Mouse (Mus musculus): ENCODE data around the gene Zmym4.
A peak's percentile ranks its signal among the peaks of the same experiment; 100 is the strongest.

The Zmym4 gene

GRCm38 (mm10) chr4:126942846-126943245 is 25.1 kb downstream of the Zmym4 start:
- no peak for DNase-seq

GRCm38 (mm10) chr4:126927701-126928100 is 40.2 kb downstream of the Zmym4 start:
- DNase-seq, result peak; percentile 11

GRCm38 (mm10) chr4:126889879-126890278 is 78.1 kb downstream of the Zmym4 start:
- DNase-seq, result no peak

- no peak for DNase-seq
Observed at GRCm38 (mm10) chr4:126885953-126886352, 82.0 kb downstream of the Zmym4 start.

- no peak for DNase-seq
Observed at GRCm38 (mm10) chr4:126883602-126884001, 84.3 kb downstream of the Zmym4 start.

GRCm38 (mm10) chr4:126879560-126880275 is 88.2 kb downstream of the Zmym4 start:
- DNase-seq, result no peak

GRCm38 (mm10) chr4:126872717-126873116 is 95.2 kb downstream of the Zmym4 start:
- DNase-seq, result no peak

GRCm38 (mm10) chr4:126868699-126869098 is 99.2 kb downstream of the Zmym4 start:
- DNase-seq, result no peak

GRCm38 (mm10) chr4:126861514-126862266 is 106.2 kb downstream of the Zmym4 start:
- no peak for DNase-seq

- no peak for DNase-seq
Observed at GRCm38 (mm10) chr4:126860268-126860986, 107.5 kb downstream of the Zmym4 start.

- DNase-seq, result no peak
Observed at GRCm38 (mm10) chr4:126852971-126853370, 115.0 kb downstream of the Zmym4 start.

- DNase-seq, result no peak
Observed at GRCm38 (mm10) chr4:126850778-126851080, 117.2 kb downstream of the Zmym4 start.

GRCm38 (mm10) chr4:126850019-126850777 is 117.7 kb downstream of the Zmym4 start:
- no peak for DNase-seq

GRCm38 (mm10) chr4:126846971-126847370 is 121.0 kb downstream of the Zmym4 start:
- peak; percentile 33 for DNase-seq

- no peak for DNase-seq
Observed at GRCm38 (mm10) chr4:126845664-126846063, 122.3 kb downstream of the Zmym4 start.

GRCm38 (mm10) chr4:126842911-126843310 is 125.0 kb downstream of the Zmym4 start:
- DNase-seq, result no peak

GRCm38 (mm10) chr4:126840996-126841560 is 126.9 kb downstream of the Zmym4 start:
- DNase-seq, result no peak

GRCm38 (mm10) chr4:126839873-126840272 is 128.1 kb downstream of the Zmym4 start:
- peak; percentile 83 for DNase-seq

GRCm38 (mm10) chr4:126838799-126839198 is 129.1 kb downstream of the Zmym4 start:
- DNase-seq, result no peak

GRCm38 (mm10) chr4:126831122-126831521 is 136.8 kb downstream of the Zmym4 start:
- DNase-seq, result no peak

- no peak for DNase-seq
Observed at GRCm38 (mm10) chr4:126823917-126824316, 144.0 kb downstream of the Zmym4 start.
